Mouse (Mus musculus): ENCODE results near the gene Tsen54. TPM values are rescaled to one million over a fixed set of nuclear protein-coding genes. Genes with fewer than 3 reads are reported as not detected.
"Not testable (repeated sequence)": the region's sequence is repeated elsewhere in the genome, so short reads cannot be mapped to it uniquely, and the experiment has no call there.

Tsen54 gene
- polyA plus RNA-seq, 1 experiment, result 31.5 TPM

DNA sequence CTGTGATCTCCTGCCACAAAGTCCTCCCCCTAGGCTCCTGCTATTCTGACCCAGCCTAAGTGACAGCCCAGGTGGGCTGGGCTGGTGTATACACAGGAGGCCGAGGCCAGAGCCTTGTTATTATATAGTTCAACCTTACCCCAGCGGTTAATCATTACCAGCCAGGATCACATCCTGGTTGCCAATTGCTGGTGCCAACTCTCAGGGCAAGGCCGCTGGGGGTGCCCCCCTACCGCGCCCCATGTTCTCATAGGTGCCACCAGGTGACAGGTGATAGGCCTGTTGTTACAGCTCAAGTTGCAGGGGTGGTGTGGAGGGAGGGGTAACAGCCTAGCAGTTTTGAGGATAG lies 29.3 kb downstream of the Tsen54 start:
- DNase-seq (ENCODE audit: low read depth, low spot score), result peak; percentile 95
- 46% methylated on average over 5 of the region's 5 CpGs for WGBS

DNA sequence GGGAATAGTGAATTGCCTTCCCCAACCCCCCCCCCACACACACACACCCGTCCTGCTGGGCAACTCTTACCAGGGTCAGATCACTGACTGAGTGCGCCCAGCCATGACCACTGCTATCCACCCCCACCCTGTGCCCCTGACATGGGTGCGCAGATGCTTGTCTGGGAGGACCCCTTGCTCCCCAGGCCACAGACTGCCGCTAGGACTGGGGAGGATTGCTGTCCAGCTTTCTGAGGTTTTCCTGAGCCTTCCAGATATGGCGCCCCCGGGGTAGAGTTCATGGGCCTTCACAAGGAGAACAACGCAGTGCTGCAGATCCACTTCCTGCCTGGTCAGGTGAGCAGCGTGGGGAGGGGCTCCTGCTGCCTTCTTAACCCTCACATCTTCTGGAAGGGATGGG lies 29.7 kb downstream of the Tsen54 start:
- WGBS, result 32% methylated on average over 8 of the region's 8 CpGs

DNA sequence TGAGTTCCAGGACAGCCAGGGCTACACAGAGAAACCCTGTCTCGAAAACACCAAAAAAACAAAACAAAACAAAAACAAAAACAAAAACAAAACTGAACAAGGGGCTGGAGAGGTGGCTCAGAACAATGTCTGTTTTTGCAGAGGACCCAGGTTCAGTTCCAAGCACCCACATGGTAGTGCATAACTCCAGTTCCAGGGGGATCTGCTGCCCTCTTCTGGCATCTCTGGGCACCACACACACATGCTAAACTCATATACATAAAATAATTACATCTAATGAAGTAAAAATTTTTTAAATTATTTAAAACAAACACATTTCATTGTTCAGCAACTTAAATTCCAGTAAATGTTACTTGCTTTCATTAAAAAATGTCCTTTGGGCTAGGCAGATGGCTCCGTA lies 31.3 kb downstream of the Tsen54 start:
- WGBS, result 98% methylated on average over 2 of the region's 2 CpGs
- no peak for DNase-seq (ENCODE audit: low read depth, low spot score)

More for the DNA sequence above, 29.7 kb downstream of the Tsen54 start:
- no peak for DNase-seq (ENCODE audit: low read depth, low spot score)

DNA sequence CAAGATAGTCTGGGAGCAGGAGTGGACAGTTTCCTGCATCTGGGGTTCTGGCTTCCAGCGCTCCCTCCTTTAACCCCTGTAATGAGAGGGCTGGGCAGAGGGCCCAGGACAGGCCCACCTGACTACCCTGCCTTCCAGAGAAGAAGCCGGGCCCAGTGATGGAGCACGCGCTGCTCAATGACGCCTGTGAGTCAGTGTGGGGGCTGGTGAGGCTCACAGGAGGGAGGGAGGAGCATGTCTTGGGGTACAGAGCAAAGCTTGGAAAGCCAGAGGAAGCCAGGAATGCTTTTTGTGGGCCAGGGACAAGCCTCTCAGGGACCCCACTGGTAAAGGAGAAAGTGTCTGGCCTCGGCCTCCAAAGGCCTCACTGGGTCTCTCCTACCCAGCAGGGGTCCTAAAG lies 40.1 kb downstream of the Tsen54 start:
- DNase-seq (ENCODE audit: low read depth, low spot score), result no peak
- WGBS, result 88% methylated on average over 6 of the region's 6 CpGs

GRCm38 (mm10) chr11:115857146-115857545 lies 42.6 kb downstream of the Tsen54 start:
- 86% methylated on average over 4 of the region's 4 CpGs for WGBS
- not testable (repeated sequence) for DNase-seq (ENCODE audit: low read depth, low spot score)

GRCm38 (mm10) chr11:115857936-115858335 lies 43.4 kb downstream of the Tsen54 start:
- no peak for DNase-seq (ENCODE audit: low read depth, low spot score)
- 59% methylated on average over 13 of the region's 13 CpGs for WGBS

- WGBS, result 44% methylated on average over 27 of the region's 27 CpGs
- no peak for DNase-seq (ENCODE audit: low read depth, low spot score)
Observed at GRCm38 (mm10) chr11:115858354-115858753, 43.8 kb downstream of the Tsen54 start, which contains the start of gene Myo15b. Gene Myo15b (plus strand): TSS chr11:115858406.

- 1% methylated on average over 74 of the region's 75 CpGs for WGBS
Observed at GRCm38 (mm10) chr11:115859143-115859945, 44.8 kb downstream of the Tsen54 start.

GRCm38 (mm10) chr11:115863895-115864294 lies 49.4 kb downstream of the Tsen54 start:
- 75% methylated on average over 8 of the region's 8 CpGs for WGBS
- no peak for DNase-seq (ENCODE audit: low read depth, low spot score)

More at GRCm38 (mm10) chr11:115859143-115859945, 44.8 kb downstream of the Tsen54 start:
- no peak for DNase-seq (ENCODE audit: low read depth, low spot score)

- DNase-seq (ENCODE audit: low read depth, low spot score), result peak; percentile 78
- 32% methylated on average over 8 of the region's 8 CpGs for WGBS
Observed at GRCm38 (mm10) chr11:115869393-115869792, 54.9 kb downstream of the Tsen54 start.

- peak; percentile 79 for DNase-seq (ENCODE audit: low read depth, low spot score)
- WGBS, result 29% methylated on average over 4 of the region's 4 CpGs
Observed at GRCm38 (mm10) chr11:115872437-115872836, 57.9 kb downstream of the Tsen54 start.

Other genes with a start within 250 kb of the Tsen54 start
- 31.4 and 33.2 TPM in 2 replicates for gene Mrps7, start 210.8 kb upstream of the Tsen54 start, polyA plus RNA-seq (2012; rRNA removed)
- gene Gga3, start 210.7 kb upstream of the Tsen54 start, polyA plus RNA-seq (2012; rRNA removed), result 16.2 and 20.9 TPM in 2 replicates
- gene Mif4gd, start 201.8 kb upstream of the Tsen54 start, polyA plus RNA-seq (2012; rRNA removed), result 112 and 114 TPM in 2 replicates
- 30.4 and 36.8 TPM in 2 replicates for gene Slc25a19, start 186.4 kb upstream of the Tsen54 start, polyA plus RNA-seq (2012; rRNA removed)
- gene Grb2, start 106.1 kb upstream of the Tsen54 start, polyA plus RNA-seq (2012; rRNA removed), result 38.7 and 43.6 TPM in 2 replicates
- gene Tmem94, start 49.3 kb upstream of the Tsen54 start, polyA plus RNA-seq (2012; rRNA removed), result 57.9 and 85.8 TPM in 2 replicates
- gene Caskin2, start 1.1 kb upstream of the Tsen54 start, polyA plus RNA-seq (2012; rRNA removed), result 31.3 and 42.0 TPM in 2 replicates
- gene Llgl2, start 9.3 kb downstream of the Tsen54 start, polyA plus RNA-seq (2012; rRNA removed), result 191 and 194 TPM in 2 replicates
- 696 and 883 TPM in 2 replicates for gene Myo15b, start 43.7 kb downstream of the Tsen54 start, polyA plus RNA-seq (2012; rRNA removed)
- 4.9 and 6.3 TPM in 2 replicates for gene Smim5, start 85.2 kb downstream of the Tsen54 start, polyA plus RNA-seq (2012; rRNA removed)
- gene Smim6, start 97.3 kb downstream of the Tsen54 start, polyA plus RNA-seq (2012; rRNA removed), result 37.5 and 45.5 TPM in 2 replicates
- 17.3 and 20.7 TPM in 2 replicates for gene Sap30bp, start 118.6 kb downstream of the Tsen54 start, polyA plus RNA-seq (2012; rRNA removed)
- 16.0 and 16.5 TPM in 2 replicates for gene Recql5, start 118.8 kb downstream of the Tsen54 start, polyA plus RNA-seq (2012; rRNA removed)
- 40.1 and 62.1 TPM in 2 replicates for gene Itgb4, start 160.0 kb downstream of the Tsen54 start, polyA plus RNA-seq (2012; rRNA removed)
- gene Galk1, start 198.0 kb downstream of the Tsen54 start, polyA plus RNA-seq (2012; rRNA removed), result 26.3 and 32.0 TPM in 2 replicates
- 265 and 273 TPM in 2 replicates for gene H3f3b, start 213.2 kb downstream of the Tsen54 start, polyA plus RNA-seq (2012; rRNA removed)
- 18.8 and 26.0 TPM in 2 replicates for gene Unk, start 215.6 kb downstream of the Tsen54 start, polyA plus RNA-seq (2012; rRNA removed)